Mouse (Mus musculus): Measurements from ENCODE around the gene Lpar1. TPM values are rescaled to one million over a fixed set of nuclear protein-coding genes. Genes with fewer than 3 reads are reported as not detected.

Lpar1 gene
- total and polyA plus RNA-seq, 3 experiments, result not detected

- Histone ChIP-seq H3K4me1 (ENCODE audit: control insufficient read depth in 1 of 2, insufficient read depth in 2 of 2, low read length in 2 of 2) (no peaks in the 10 kb centered on the region), H3K9ac (ENCODE audit: control insufficient read depth, low read depth, low read length, poor library complexity, severe bottlenecking) (no peak overlapping the region), H3K27ac (ENCODE audit: control insufficient read depth, low read depth, low read length) (no peak overlapping the region), H3K4me3 (ENCODE audit: control insufficient read depth in 1 of 2, insufficient read depth in 1 of 2, low read depth in 2 of 2, low read length in 2 of 2) (no peak overlapping the region), H3K36me3 (ENCODE audit: control insufficient read depth in 1 of 2, insufficient read depth in 2 of 2, low read length in 2 of 2) (no peaks in the 10 kb centered on the region), H3K79me2 (ENCODE audit: control insufficient read depth, insufficient read depth, low read length, poor library complexity) (no peaks in the 10 kb centered on the region), H3K9me3 (replicated peaks; ENCODE audit: insufficient read depth, low read length) (no peaks in the 10 kb centered on the region), H3K27me3 (ENCODE audit: control insufficient read depth in 1 of 2, insufficient read depth in 2 of 2, low read length in 2 of 2) (no peaks in the 10 kb centered on the region)
- no peak for TF ChIP-seq MYB (IDR thresholded peaks at IDR 0.05; ENCODE audit: low read depth, low read length)
- TF ChIP-seq SMC3 (IDR thresholded peaks at IDR 0.05; ENCODE audit: low read depth, low read length), result no peak
- no peak for TF ChIP-seq ZMIZ1 (IDR thresholded peaks at IDR 0.05; ENCODE audit: low read depth, low read length)
- no peak for TF ChIP-seq TBP (IDR thresholded peaks at IDR 0.05; ENCODE audit: low read depth, low read length)
- TF ChIP-seq MEF2A (IDR thresholded peaks at IDR 0.05; ENCODE audit: extremely low read depth, insufficient replicate concordance, low read depth, low read length, poor library complexity, severe bottlenecking), result no peak
- TF ChIP-seq NELFE (IDR thresholded peaks at IDR 0.05; ENCODE audit: low read depth, low read length), result no peak
- TF ChIP-seq ZC3H11A (IDR thresholded peaks at IDR 0.05; ENCODE audit: low read depth, low read length), result no peak
- no peak for TF ChIP-seq POLR2AphosphoS2 (IDR thresholded peaks at IDR 0.05; ENCODE audit: low read length)
- TF ChIP-seq TAL1 (IDR thresholded peaks at IDR 0.05; ENCODE audit: low read length), result no peak
- DNase-seq (ENCODE audit: low read depth, low spot score), result no peak
Measured at GRCm38 (mm10) chr4:58453334-58453733, 100.4 kb downstream of the Lpar1 start.

- H3K36me3 ChIP-seq (ENCODE audit: control insufficient read depth in 1 of 2, insufficient read depth in 2 of 2, low read length in 2 of 2), result no peaks in the 10 kb centered on the region
- no peak for TF ChIP-seq HCFC1 (IDR thresholded peaks at IDR 0.05; ENCODE audit: low read depth, low read length)
- no peak for TF ChIP-seq JUND (IDR thresholded peaks at IDR 0.05; ENCODE audit: low read depth, low read length)
- no peak for TF ChIP-seq USF2 (IDR thresholded peaks at IDR 0.05; ENCODE audit: borderline replicate concordance in 1 of 2, insufficient read depth in 1 of 2, low read depth in 1 of 2, low read length in 2 of 2)
- TF ChIP-seq CHD1 (IDR thresholded peaks at IDR 0.05; ENCODE audit: low read depth, low read length), result no peak
- no peak for TF ChIP-seq ZC3H11A (IDR thresholded peaks at IDR 0.05; ENCODE audit: low read depth, low read length)
- no peak for TF ChIP-seq E2F4 (IDR thresholded peaks at IDR 0.05; ENCODE audit: borderline replicate concordance, low read depth, low read length)
- TF ChIP-seq CHD2 (IDR thresholded peaks at IDR 0.05; ENCODE audit: low read length), result no peak
- TF ChIP-seq NRF1 (IDR thresholded peaks at IDR 0.05; ENCODE audit: insufficient read depth, low read depth, low read length, poor library complexity, severe bottlenecking), result no peak
- no peak overlapping the region for H3K4me3 ChIP-seq (ENCODE audit: control insufficient read depth in 1 of 2, insufficient read depth in 1 of 2, low read depth in 2 of 2, low read length in 2 of 2)
- H3K9ac ChIP-seq (ENCODE audit: control insufficient read depth, low read depth, low read length, poor library complexity, severe bottlenecking), result no peak overlapping the region
- H3K4me1 ChIP-seq (ENCODE audit: control insufficient read depth in 1 of 2, insufficient read depth in 2 of 2, low read length in 2 of 2), result no peaks in the 10 kb centered on the region
- H3K27me3 ChIP-seq (ENCODE audit: control insufficient read depth in 1 of 2, insufficient read depth in 2 of 2, low read length in 2 of 2), result no peaks in the 10 kb centered on the region
- H3K27ac ChIP-seq (ENCODE audit: control insufficient read depth, low read depth, low read length), result no peak overlapping the region
- H3K9me3 ChIP-seq (replicated peaks; ENCODE audit: insufficient read depth, low read length), result no peaks in the 10 kb centered on the region
- no peak for DNase-seq (ENCODE audit: low read depth, low spot score)
- no peaks in the 10 kb centered on the region for H3K79me2 ChIP-seq (ENCODE audit: control insufficient read depth, insufficient read depth, low read length, poor library complexity)
Measured at GRCm38 (mm10) chr4:58448825-58449224, 104.9 kb downstream of the Lpar1 start.
